Mouse (Mus musculus): Measurements from ENCODE around the gene Fgr. TPM values are rescaled to one million over a fixed set of nuclear protein-coding genes. Genes with fewer than 3 reads are reported as not detected.

The Fgr gene
- polyA plus RNA-seq, 1 experiment from 2014 or later, result 2.4 TPM

- H3K36me3 ChIP-seq (ENCODE audit: control insufficient read depth, insufficient read depth), result peaks cover 5% of the 10 kb centered on the region; the same call in 1 of the 2 replicates
- TF ChIP-seq CTCF (IDR thresholded peaks at IDR 0.05; ENCODE audit: low read depth), result no peak
- H3K27me3 ChIP-seq (replicated peaks; ENCODE audit: control insufficient read depth, insufficient read depth, low read length), result no peaks in the 10 kb centered on the region
- no peak for ATAC-seq
- H3K9ac ChIP-seq (ENCODE audit: low read depth, low read length), result no peak overlapping the region
- no peaks in the 10 kb centered on the region for H3K9me3 ChIP-seq (ENCODE audit: control insufficient read depth)
- 46% methylated on average over 14 of the region's 14 CpGs for WGBS
- no peak overlapping the region for H3K4me3 ChIP-seq (ENCODE audit: low read depth, low read length)
- H3K27ac ChIP-seq (ENCODE audit: low read depth, low read length), result no peak overlapping the region
- peak overlapping the region; percentile 13; the same call in 1 of the 2 replicates for H3K4me2 ChIP-seq (replicated peaks; ENCODE audit: low read depth)
- H3K4me1 ChIP-seq (replicated peaks; ENCODE audit: control insufficient read depth, insufficient read depth, low read length), result peaks cover 32% of the 10 kb centered on the region
These were observed 77.6 kb downstream of the Fgr start for GRCm38 (mm10) chr4:133051550-133051865.

Other genes starting within 250 kb of the Fgr start
- 1.8 and 3.3 TPM in 2 replicates for gene Xkr8, start 241.5 kb upstream of the Fgr start, polyA plus RNA-seq (2015; fragmentation: Nextera tagmentation; extraction: Ambion mirVana)
- gene Smpdl3b, start 216.8 kb upstream of the Fgr start, polyA plus RNA-seq (2015; fragmentation: Nextera tagmentation; extraction: Ambion mirVana), result 2.9 TPM in 2 replicates
- 26.6 and 27.9 TPM in 2 replicates for gene Rpa2, start 205.8 kb upstream of the Fgr start, polyA plus RNA-seq (2015; fragmentation: Nextera tagmentation; extraction: Ambion mirVana)
- gene Themis2, start 177.7 kb upstream of the Fgr start, polyA plus RNA-seq (2015; fragmentation: Nextera tagmentation; extraction: Ambion mirVana), result 1.3 and 1.4 TPM in 2 replicates
- 16.8 and 18.5 TPM in 2 replicates for gene Ppp1r8, start 130.9 kb upstream of the Fgr start, polyA plus RNA-seq (2015; fragmentation: Nextera tagmentation; extraction: Ambion mirVana)
- 52.9 and 53.7 TPM in 2 replicates for gene Stx12, start 89.6 kb upstream of the Fgr start, polyA plus RNA-seq (2015; fragmentation: Nextera tagmentation; extraction: Ambion mirVana)
- gene Fam76a, start 51.5 kb upstream of the Fgr start, polyA plus RNA-seq (2015; fragmentation: Nextera tagmentation; extraction: Ambion mirVana), result 46.5 and 58.8 TPM in 2 replicates
- 2.4 and 3.1 TPM in 2 replicates for gene Ahdc1, start 37.2 kb downstream of the Fgr start, polyA plus RNA-seq (2015; fragmentation: Nextera tagmentation; extraction: Ambion mirVana)
- 64.6 and 68.4 TPM in 2 replicates for gene Wasf2, start 156.4 kb downstream of the Fgr start, polyA plus RNA-seq (2015; fragmentation: Nextera tagmentation; extraction: Ambion mirVana)
- gene Cd164l2, start 238.0 kb downstream of the Fgr start, polyA plus RNA-seq (2015; fragmentation: Nextera tagmentation; extraction: Ambion mirVana), result 0.58 and 0.94 TPM in 2 replicates
- 0.05 TPM in 1 of 2 replicates, not detected in the other for gene Gpr3, start 238.4 kb downstream of the Fgr start, polyA plus RNA-seq (2015; fragmentation: Nextera tagmentation; extraction: Ambion mirVana)

Data from intestine, postnatal 0 days (tissue).